Mouse (Mus musculus): ENCODE data around the gene Sema3f. TPM values are rescaled to one million over a fixed set of nuclear protein-coding genes. Genes with fewer than 3 reads are reported as not detected.
A peak's percentile ranks its signal among the peaks of the same experiment; 100 is the strongest.

Gene Sema3f
- polyA plus RNA-seq, 1 experiment from 2014 or later = 13.7 TPM

DNA sequence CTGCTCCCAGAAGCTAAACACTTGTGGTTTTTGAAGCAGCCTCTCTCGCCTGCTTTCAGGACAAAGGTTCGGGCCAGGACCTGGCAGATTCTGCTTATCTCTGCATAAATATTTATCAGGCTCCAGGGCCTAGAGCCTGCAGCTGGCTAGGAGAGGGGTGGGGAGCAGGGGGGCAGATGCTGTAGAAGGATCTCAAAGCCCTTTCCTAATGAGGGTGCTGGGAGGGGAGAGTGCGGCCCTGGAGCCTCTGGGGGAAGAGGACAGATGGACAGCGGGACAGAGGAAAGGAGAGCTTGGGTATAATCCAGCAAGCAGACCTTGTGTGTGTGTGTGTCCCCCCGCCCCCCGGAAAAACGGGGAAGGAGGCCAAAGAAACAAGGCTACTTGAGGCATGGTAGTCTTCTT is 24.3 kb upstream of the Sema3f start:
- peaks cover 12% of the 10 kb centered on the region; the same call in 1 of the 2 replicates for H3K27me3 ChIP-seq
- no peak overlapping the region for H3K4me3 ChIP-seq
- H3K4me1 ChIP-seq = peaks cover 28% of the 10 kb centered on the region
- no peaks in the 10 kb centered on the region for H3K9me3 ChIP-seq
- no peak overlapping the region for H3K4me2 ChIP-seq
- no peak overlapping the region for H3K9ac ChIP-seq
- WGBS = 14% methylated on average over 7 of the region's 7 CpGs
- ATAC-seq (ENCODE audit: borderline replicate concordance, extremely low read depth, low FRiP score, low TSS enrichment) = no peak
- peak overlapping the region; percentile 41; the same call in 1 of the 2 replicates for H3K27ac ChIP-seq
- peaks cover 15% of the 10 kb centered on the region for H3K36me3 ChIP-seq

DNA sequence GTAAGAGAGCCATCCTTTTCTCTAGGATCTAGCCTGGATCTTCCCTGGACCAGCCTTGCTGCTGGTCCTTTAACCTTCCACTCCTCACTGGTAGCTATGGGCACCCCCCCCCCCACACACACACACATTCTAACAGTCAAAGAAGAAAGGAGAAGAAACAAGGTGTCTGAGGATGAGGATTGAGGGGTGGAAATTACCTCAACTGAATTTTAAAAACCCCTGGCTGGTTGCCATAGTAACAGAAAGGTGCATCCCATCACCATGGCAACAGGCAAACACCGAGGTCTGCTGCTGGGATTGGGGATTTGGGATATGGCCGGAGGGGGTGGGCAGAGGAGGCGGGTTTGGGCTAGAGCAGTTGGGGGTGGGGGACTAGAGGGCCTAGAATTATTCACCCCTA is 19.4 kb upstream of the Sema3f start:
- Histone ChIP-seq H3K4me2 (no peak overlapping the region), H3K27ac (no peak overlapping the region), H3K4me1 (peaks cover 29% of the 10 kb centered on the region), H3K4me3 (no peak overlapping the region), H3K9me3 (no peaks in the 10 kb centered on the region), H3K36me3 (no peaks in the 10 kb centered on the region), H3K9ac (no peak overlapping the region), H3K27me3 (no peaks in the 10 kb centered on the region)
- WGBS = 43% methylated on average over 3 of the region's 3 CpGs
- ATAC-seq (ENCODE audit: borderline replicate concordance, extremely low read depth, low FRiP score, low TSS enrichment) = no peak

DNA sequence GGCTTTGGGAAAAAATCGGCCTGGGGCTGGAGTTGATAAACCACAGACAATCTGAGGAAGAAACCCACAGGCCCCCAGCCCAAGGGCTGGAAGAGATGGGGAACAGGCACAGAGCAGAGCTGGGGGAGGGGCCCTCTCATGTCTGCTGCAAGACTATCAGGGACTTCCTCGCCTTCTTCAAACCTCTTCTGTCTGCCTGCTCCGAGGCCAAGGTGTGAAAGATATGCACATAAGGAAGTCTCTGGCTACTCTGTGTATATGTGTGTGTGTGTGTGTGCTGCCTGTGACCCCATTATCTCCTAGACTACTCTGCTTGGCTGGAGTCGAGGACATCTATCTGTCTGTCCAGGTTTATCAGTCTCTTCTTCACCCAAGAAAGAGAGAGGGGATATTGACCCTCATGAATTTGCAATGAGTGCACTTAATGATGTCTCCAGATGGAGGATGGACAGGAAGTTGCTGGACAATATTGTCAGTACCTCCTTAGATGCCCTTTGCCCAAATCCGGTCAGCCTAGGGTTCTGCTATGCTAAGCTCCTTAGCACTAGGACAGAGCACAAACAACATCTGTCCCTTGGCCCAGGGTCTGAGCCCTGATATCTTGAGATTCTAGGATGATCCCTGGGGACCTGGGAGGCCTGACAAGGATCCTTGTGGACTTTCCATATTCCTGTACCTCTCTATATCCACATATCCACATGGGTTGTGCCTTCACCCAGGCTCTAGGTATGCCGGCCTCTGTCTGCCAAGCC is 18.8 kb upstream of the Sema3f start:
- no peak overlapping the region for H3K27ac ChIP-seq
- 40% methylated on average over 6 of the region's 6 CpGs for WGBS
- no peak for ATAC-seq (ENCODE audit: borderline replicate concordance, extremely low read depth, low FRiP score, low TSS enrichment)
- no peaks in the 10 kb centered on the region for H3K36me3 ChIP-seq
- peaks cover 29% of the 10 kb centered on the region for H3K4me1 ChIP-seq
- no peaks in the 10 kb centered on the region for H3K27me3 ChIP-seq
- no peak overlapping the region for H3K9ac ChIP-seq
- no peak overlapping the region for H3K4me2 ChIP-seq
- H3K4me3 ChIP-seq = no peak overlapping the region
- H3K9me3 ChIP-seq = no peaks in the 10 kb centered on the region

- no peak for ATAC-seq (ENCODE audit: borderline replicate concordance, extremely low read depth, low FRiP score, low TSS enrichment)
- H3K36me3 ChIP-seq = no peaks in the 10 kb centered on the region
- no peak overlapping the region for H3K9ac ChIP-seq
- H3K4me2 ChIP-seq = no peak overlapping the region
- H3K27ac ChIP-seq = no peak overlapping the region
- H3K27me3 ChIP-seq = no peaks in the 10 kb centered on the region
- 49% methylated on average over 3 of the region's 3 CpGs for WGBS
- no peaks in the 10 kb centered on the region for H3K9me3 ChIP-seq
- H3K4me3 ChIP-seq = no peak overlapping the region
- peaks cover 47% of the 10 kb centered on the region for H3K4me1 ChIP-seq
Measured at GRCm38 (mm10) chr9:107727041-107727440, 16.8 kb upstream of the Sema3f start.

DNA sequence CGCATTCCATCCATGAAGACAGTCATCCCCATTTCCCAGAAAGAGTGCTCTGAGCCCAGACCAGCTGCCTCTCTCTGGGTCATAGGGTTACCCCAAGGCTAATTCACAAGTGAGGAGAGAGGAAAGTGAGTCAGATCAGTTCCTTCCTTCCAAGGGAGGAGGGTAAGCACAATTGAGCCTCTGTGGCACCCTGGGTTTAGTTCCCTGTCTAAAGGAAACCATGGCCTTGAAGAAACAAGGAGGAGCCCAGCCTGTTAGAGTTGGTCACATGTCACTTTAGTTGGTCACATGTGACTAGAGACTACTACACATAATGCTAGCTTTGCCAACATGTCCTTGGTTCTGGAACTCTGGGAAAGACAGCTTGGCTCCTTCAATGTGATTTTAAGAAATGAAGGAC is 14.5 kb upstream of the Sema3f start:
- Histone ChIP-seq H3K27me3 (no peaks in the 10 kb centered on the region), H3K36me3 (no peaks in the 10 kb centered on the region), H3K4me1 (peaks cover 54% of the 10 kb centered on the region), H3K9me3 (no peaks in the 10 kb centered on the region), H3K4me2 (no peak overlapping the region), H3K4me3 (no peak overlapping the region), H3K9ac (no peak overlapping the region), H3K27ac (peak overlapping the region; percentile 85)
- ATAC-seq (ENCODE audit: borderline replicate concordance, extremely low read depth, low FRiP score, low TSS enrichment) = no peak
- WGBS = 79% methylated on average over 1 of the region's 1 CpGs

- Histone ChIP-seq H3K9me3 (no peaks in the 10 kb centered on the region), H3K9ac (no peak overlapping the region; the same call in 1 of the 2 replicates), H3K36me3 (no peaks in the 10 kb centered on the region), H3K4me1 (peaks cover 58% of the 10 kb centered on the region), H3K27ac (peak overlapping the region; percentile 85), H3K4me3 (no peak overlapping the region), H3K4me2 (peak overlapping the region; percentile 47), H3K27me3 (no peaks in the 10 kb centered on the region)
- peak; percentile 77 for ATAC-seq (ENCODE audit: borderline replicate concordance, extremely low read depth, low FRiP score, low TSS enrichment)
- under 1% methylated on average over 11 of the region's 11 CpGs for WGBS
Measured at GRCm38 (mm10) chr9:107723794-107724531, 13.7 kb upstream of the Sema3f start.

- H3K4me2 ChIP-seq = peak overlapping the region; percentile 47
- H3K27me3 ChIP-seq = no peaks in the 10 kb centered on the region
- H3K27ac ChIP-seq = peak overlapping the region; percentile 85
- no peak overlapping the region; the same call in none of the 2 replicates for H3K9ac ChIP-seq
- 27% methylated on average over 6 of the region's 6 CpGs for WGBS
- H3K36me3 ChIP-seq = no peaks in the 10 kb centered on the region
- no peak overlapping the region for H3K4me3 ChIP-seq
- H3K9me3 ChIP-seq = no peaks in the 10 kb centered on the region
- ATAC-seq (ENCODE audit: borderline replicate concordance, extremely low read depth, low FRiP score, low TSS enrichment) = peak; percentile 53; the same call in 1 of the 2 replicates
- H3K4me1 ChIP-seq = peaks cover 61% of the 10 kb centered on the region
Measured at GRCm38 (mm10) chr9:107723292-107723691, 13.0 kb upstream of the Sema3f start.

DNA sequence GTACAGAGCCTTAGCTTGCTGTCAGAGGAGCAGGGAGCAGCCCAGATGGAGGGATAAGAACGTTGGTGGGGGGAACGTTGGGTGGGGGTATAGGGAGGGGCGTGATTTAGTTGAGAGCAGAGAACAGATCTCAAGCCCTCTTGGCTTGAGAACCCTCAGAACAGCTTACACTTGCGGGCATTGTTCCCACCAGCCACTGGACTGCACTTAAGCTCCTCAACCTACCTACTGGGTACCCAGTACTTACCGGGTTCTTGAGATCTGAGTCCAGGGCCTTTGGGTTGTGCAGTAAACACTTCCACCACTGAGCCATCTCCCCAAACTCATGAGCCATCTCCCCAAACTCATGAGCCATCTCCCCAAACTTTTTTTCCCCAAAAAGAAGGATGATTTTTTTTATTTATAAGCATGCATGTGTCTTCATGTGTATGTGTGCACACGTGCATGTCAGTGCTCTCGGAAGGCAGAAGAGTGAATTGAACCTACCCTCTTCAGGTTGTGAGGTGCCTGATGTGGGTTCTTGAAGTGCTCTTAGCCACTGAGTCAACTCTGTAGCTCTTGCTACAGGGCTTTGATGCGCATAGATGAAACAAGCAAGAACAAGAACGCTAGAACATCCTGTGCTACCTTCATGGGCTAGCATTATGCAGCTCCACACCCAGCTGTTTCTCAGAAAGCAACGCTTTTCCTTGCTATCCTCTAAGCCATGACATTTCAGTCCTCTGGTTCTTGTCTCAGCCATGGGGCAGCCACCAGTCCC is 8.7 kb upstream of the Sema3f start:
- ATAC-seq (ENCODE audit: borderline replicate concordance, extremely low read depth, low FRiP score, low TSS enrichment) = no peak
- no peaks in the 10 kb centered on the region for H3K36me3 ChIP-seq
- H3K4me2 ChIP-seq = no peak overlapping the region
- no peaks in the 10 kb centered on the region for H3K9me3 ChIP-seq
- 53% methylated on average over 10 of the region's 10 CpGs for WGBS
- no peaks in the 10 kb centered on the region for H3K27me3 ChIP-seq
- H3K27ac ChIP-seq = 0 out of 2 replicates have a peak overlapping the region, but pooled peaks have one; percentile 62
- H3K4me1 ChIP-seq = peaks cover 71% of the 10 kb centered on the region
- H3K4me3 ChIP-seq = no peak overlapping the region
- H3K9ac ChIP-seq = no peak overlapping the region

- H3K9me3 ChIP-seq = no peaks in the 10 kb centered on the region
- peaks cover 62% of the 10 kb centered on the region for H3K4me1 ChIP-seq
- H3K27me3 ChIP-seq = no peaks in the 10 kb centered on the region
- peak; percentile 33; the same call in 1 of the 2 replicates for ATAC-seq (ENCODE audit: borderline replicate concordance, extremely low read depth, low FRiP score, low TSS enrichment)
- no peaks in the 10 kb centered on the region for H3K36me3 ChIP-seq
- no peak overlapping the region for H3K9ac ChIP-seq
- H3K27ac ChIP-seq = no peak overlapping the region
- WGBS = 53% methylated on average over 6 of the region's 6 CpGs
- H3K4me3 ChIP-seq = no peak overlapping the region
- no peak overlapping the region for H3K4me2 ChIP-seq
Measured at GRCm38 (mm10) chr9:107716951-107717350, 6.7 kb upstream of the Sema3f start.

- WGBS = 91% methylated on average over 2 of the region's 2 CpGs
- peaks cover 56% of the 10 kb centered on the region for H3K4me1 ChIP-seq
- H3K4me3 ChIP-seq = no peak overlapping the region
- no peaks in the 10 kb centered on the region for H3K9me3 ChIP-seq
- no peak overlapping the region for H3K9ac ChIP-seq
- no peaks in the 10 kb centered on the region for H3K27me3 ChIP-seq
- no peaks in the 10 kb centered on the region for H3K36me3 ChIP-seq
- no peak for ATAC-seq (ENCODE audit: borderline replicate concordance, extremely low read depth, low FRiP score, low TSS enrichment)
- 0 out of 2 replicates have a peak overlapping the region, but pooled peaks have one; percentile 83 for H3K27ac ChIP-seq
- H3K4me2 ChIP-seq = no peak overlapping the region
Measured at GRCm38 (mm10) chr9:107715632-107716031, 5.4 kb upstream of the Sema3f start.

- no peaks in the 10 kb centered on the region for H3K36me3 ChIP-seq
- H3K9me3 ChIP-seq = no peaks in the 10 kb centered on the region
- H3K4me3 ChIP-seq = no peak overlapping the region
- H3K27ac ChIP-seq = peak overlapping the region; percentile 83
- ATAC-seq (ENCODE audit: borderline replicate concordance, extremely low read depth, low FRiP score, low TSS enrichment) = peak; percentile 27
- H3K9ac ChIP-seq = no peak overlapping the region
- H3K4me1 ChIP-seq = peaks cover 62% of the 10 kb centered on the region
- H3K27me3 ChIP-seq = no peaks in the 10 kb centered on the region
- WGBS = 10% methylated on average over 12 of the region's 12 CpGs
- H3K4me2 ChIP-seq = no peak overlapping the region; the same call in 1 of the 2 replicates
Measured at GRCm38 (mm10) chr9:107714221-107714952, 4.1 kb upstream of the Sema3f start.
